In the genomic region with DNA sequence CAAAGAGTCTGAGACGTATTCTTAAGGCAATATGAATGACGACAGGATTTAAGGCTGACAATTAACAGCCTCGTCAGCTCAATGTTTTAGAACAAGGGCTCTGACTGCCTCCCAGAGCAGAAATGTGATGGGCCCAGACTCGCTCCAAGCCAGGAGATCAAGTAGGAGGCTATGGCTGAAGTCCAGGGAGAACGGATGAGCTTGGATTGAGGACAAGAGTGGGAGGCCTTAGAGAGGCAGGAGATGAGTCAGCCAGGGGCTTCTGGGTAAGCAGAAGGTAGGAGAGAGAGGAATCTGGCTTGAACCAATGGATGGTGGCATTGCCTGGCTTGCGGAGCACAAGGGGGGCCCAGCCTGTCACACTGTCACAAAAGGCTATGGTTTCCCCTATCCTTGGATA, we compare ENCODE assay signal across 22 mouse cellular contexts.
A peak's percentile ranks its signal among the peaks of the same experiment; 100 is the strongest.
DNase-seq lines count a peak whose midpoint lies in the region; ATAC-seq lines count a peak whose summit lies in the region.
"Had no signal": no experiment of that assay in that cellular context is flagged by ENCODE, and none has a peak within 500 bp of the region (broad histone marks: within the 10 kb centered on the region; RNA-seq: fewer than 3 reads in every experiment).

No protein-coding gene starts in this region.

- H3K4me1 ChIP-seq in midbrain, embryonic 16.5 days (ENCODE audit: control insufficient read depth, insufficient read depth, low read length): no peaks in the 10 kb centered on the region
- H3K4me1 ChIP-seq: forebrain, embryonic 15.5 days; stomach, embryonic 15.5 days had no signal

- H3K36me3 ChIP-seq in midbrain, embryonic 16.5 days (ENCODE audit: control insufficient read depth, insufficient read depth, low read length): no peaks in the 10 kb centered on the region
- H3K36me3 ChIP-seq: embryonic facial prominence, embryonic 13.5 days; forebrain, embryonic 15.5 days; heart, embryonic 13.5 days; midbrain, embryonic 13.5 days; stomach, embryonic 15.5 days had no signal

- ATAC-seq in midbrain, embryonic 16.5 days: no peak
- ATAC-seq: forebrain, embryonic 15.5 days; lung, postnatal 0 days; midbrain, embryonic 13.5 days had no signal

- intact Hi-C loops in left cerebral cortex, postnatal 10 days (cut with DNase I): no loop called here

- DNase-seq in cerebellum, postnatal 10 days: peak; percentile 67 to 70
- no peak for DNase-seq in cerebellum, adult 11 months
- DNase-seq in left cerebral cortex, adult 18-20 months (ENCODE audit: low spot score in 2 of 2): peak; percentile 63 to 72
- DNase-seq in left cerebral cortex, postnatal 10 days (ENCODE audit: extremely low spot score in 1 of 2, low spot score in 2 of 2): no peak
- peak; percentile 60 to 73 for DNase-seq in cerebellum, postnatal 14 days
- peak; percentile 29 to 43 for DNase-seq in right cerebral cortex, postnatal 36 days (ENCODE audit: low spot score in 2 of 2)
- DNase-seq: adrenal gland, postnatal 36 days; B cell, adult 2 months; heart, adult 11 months; kidney, adult 8-10 months; kidney, postnatal 14 days; left cerebral cortex, postnatal 4 days; liver; thymus, adult 2 months had no signal

- no peaks in the 10 kb centered on the region for H3K27me3 ChIP-seq in midbrain, embryonic 16.5 days (ENCODE audit: control insufficient read depth, insufficient read depth, low read depth, low read length)
- H3K27me3 ChIP-seq: embryonic facial prominence, embryonic 13.5 days; forebrain, embryonic 15.5 days; heart, embryonic 13.5 days; midbrain, embryonic 13.5 days; stomach, embryonic 15.5 days had no signal

- H3K27ac ChIP-seq in midbrain, embryonic 16.5 days (ENCODE audit: low read length): no peak overlapping the region
- H3K27ac ChIP-seq: embryonic facial prominence, embryonic 13.5 days; forebrain, embryonic 15.5 days; heart, embryonic 13.5 days; hindbrain, embryonic 14.5 days; midbrain, embryonic 13.5 days; stomach, embryonic 15.5 days had no signal

- no peak overlapping the region for H3K4me2 ChIP-seq in midbrain, embryonic 16.5 days (ENCODE audit: low read length)
- H3K4me2 ChIP-seq: embryonic facial prominence, embryonic 13.5 days; forebrain, embryonic 15.5 days; heart, embryonic 13.5 days; hindbrain, embryonic 14.5 days; midbrain, embryonic 13.5 days; stomach, embryonic 15.5 days had no signal

- no peak overlapping the region for H3K4me3 ChIP-seq in midbrain, embryonic 16.5 days (ENCODE audit: low read depth, low read length)
- H3K4me3 ChIP-seq: embryonic facial prominence, embryonic 13.5 days; forebrain, embryonic 15.5 days; heart, embryonic 13.5 days; midbrain, embryonic 13.5 days; stomach, embryonic 15.5 days had no signal

- no peak overlapping the region for H3K9ac ChIP-seq in midbrain, embryonic 16.5 days (ENCODE audit: low read depth, low read length)
- H3K9ac ChIP-seq: embryonic facial prominence, embryonic 13.5 days; forebrain, embryonic 15.5 days; heart, embryonic 13.5 days; hindbrain, embryonic 14.5 days; midbrain, embryonic 13.5 days; stomach, embryonic 15.5 days had no signal

- H3K9me3 ChIP-seq in midbrain, embryonic 16.5 days (replicated peaks; ENCODE audit: control insufficient read depth, low read length, poor library complexity, severe bottlenecking): no peaks in the 10 kb centered on the region; the same call in 1 of the 2 replicates
- H3K9me3 ChIP-seq: embryonic facial prominence, embryonic 13.5 days; forebrain, embryonic 15.5 days; heart, embryonic 13.5 days; midbrain, embryonic 13.5 days; stomach, embryonic 15.5 days had no signal

- WGBS in midbrain, embryonic 16.5 days: 87% methylated on average over 6 of the region's 6 CpGs

Comparison
In these comparisons a context has a peak if more than half of its experiments do, and no peak if none do; other contexts are left out.
1. DNase-seq: peak in cerebellum, postnatal 10 days (2 of 2), left cerebral cortex, adult 18-20 months (2 of 2), cerebellum, postnatal 14 days (2 of 2) and right cerebral cortex, postnatal 36 days (2 of 2); none in cerebellum, adult 11 months (single experiment) and left cerebral cortex, postnatal 10 days (0 of 2).